In genomic region chr15:5236538-5236937, GRCm38 (mm10) we compare ENCODE assay signal across 8 mouse cellular contexts. TPM values are rescaled to one million over a fixed set of nuclear protein-coding genes. Genes with fewer than 3 reads are reported as not detected.
DNase-seq lines count a peak whose midpoint lies in the region; ATAC-seq lines count a peak whose summit lies in the region.

No protein-coding gene starts in this region.

- H3K27ac ChIP-seq in midbrain, embryonic 12.5 days (replicated peaks), result no peak overlapping the region

- no peaks in the 10 kb centered on the region for H3K36me3 ChIP-seq in midbrain, embryonic 12.5 days

- no peaks in the 10 kb centered on the region for H3K9me3 ChIP-seq in midbrain, embryonic 12.5 days

- intact Hi-C loops in left cerebral cortex, postnatal 36 days (cut with DNase I), result loop anchor here (1.0 to 2.0 kb wide), 3 partner anchors 678 to 973 kb away; no protein-coding TSS in a partner anchor

- no peak overlapping the region for H3K4me2 ChIP-seq in midbrain, embryonic 12.5 days (replicated peaks)

- 16% methylated on average over 6 of the region's 6 CpGs for WGBS in midbrain, embryonic 12.5 days

- ATAC-seq in inflammation-experienced regulatory T-cells, adult 6 months, result peak; percentile 55
- ATAC-seq in midbrain, embryonic 12.5 days (ENCODE audit: low FRiP score, low read depth), result peak; percentile 79; the same call in 1 of the 2 replicates

- H3K4me1 ChIP-seq in midbrain, embryonic 12.5 days, result no peaks in the 10 kb centered on the region

- peak; percentile 90 for DNase-seq in adipocyte (ENCODE audit: low spot score)
- peak; percentile 48 for DNase-seq in cerebellum, adult 9-10 months
- DNase-seq in frontal cortex, postnatal 36 days (ENCODE audit: low spot score in 2 of 2), result peak; percentile 70 to 75
- peak; percentile 67 to 68 for DNase-seq in left cerebral cortex, postnatal 36 days (ENCODE audit: low spot score in 2 of 2)
- DNase-seq in right cerebral cortex, postnatal 4 days, result peak; percentile 79
- DNase-seq in yolk sac, embryonic 10.5 days (ENCODE audit: low spot score), result peak; percentile 49

- peaks cover 14% of the 10 kb centered on the region for H3K27me3 ChIP-seq in midbrain, embryonic 12.5 days

- no peak overlapping the region for H3K9ac ChIP-seq in midbrain, embryonic 12.5 days (replicated peaks)

- no peak overlapping the region for H3K4me3 ChIP-seq in midbrain, embryonic 12.5 days

RNA-seq across cellular contexts. Expression of gene Ptger4, which starts 7.4 kb away (rescaled TPM):
- 10 to 100 TPM; 25.0 to 27.1 (median 26.3) TPM for polyA plus RNA-seq in inflammation-experienced regulatory T-cells, adult 6 months (2017; shearing (Covaris generic))
- 1 to 10 TPM in 1 of 2 experiments, under 1 TPM in 1; 0.82 to 1.1 TPM for total RNA-seq in left cerebral cortex, postnatal 36 days (2021)
- 0.42 and 0.70 TPM in 2 replicates for polyA plus RNA-seq in midbrain, embryonic 12.5 days (2016; fragmentation: Nextera tagmentation; extraction: Ambion mirVana)

RNA-seq across cellular contexts. Expression of gene Ttc33, which starts 51.2 kb away (rescaled TPM):
- 10 to 100 TPM; 58.5 to 62.4 (median 61.3) TPM for polyA plus RNA-seq in inflammation-experienced regulatory T-cells, adult 6 months (2017; shearing (Covaris generic))
- total RNA-seq in left cerebral cortex, postnatal 36 days (2021), result 10 to 100 TPM; 74.3 to 75.4 TPM
- 51.1 and 51.9 TPM in 2 replicates for polyA plus RNA-seq in midbrain, embryonic 12.5 days (2016; fragmentation: Nextera tagmentation; extraction: Ambion mirVana)

Comparison
In these comparisons a context has a peak if more than half of its experiments do, and no peak if none do; other contexts are left out.
1. RNA of gene Ptger4, which starts 7.4 kb away (polyA plus RNA-seq): 25.0 to 27.1 TPM in inflammation-experienced regulatory T-cells, adult 6 months; 0.42 to 0.70 TPM in midbrain, embryonic 12.5 days; every median in the first group is over 10 times any median in the second.
2. Peak in every context shown above with its lines, with median percentiles within 50 percentile points of each other: DNase-seq.